Comparison of ENCODE assay signal across 16 mouse cellular contexts in genomic region chr3:76739221-76739620, GRCm38 (mm10).
"Had no signal": no experiment of that assay in that cellular context is flagged by ENCODE, and none has a peak within 500 bp of the region (broad histone marks: within the 10 kb centered on the region; RNA-seq: fewer than 3 reads in every experiment).

No protein-coding gene starts in this region.

- H3K9me3 ChIP-seq: neural tube, embryonic 13.5 days; neural tube, embryonic 15.5 days; stomach, embryonic 15.5 days had no signal

- DNase-seq: retina, postnatal 1 day; right cerebral cortex, adult 18-20 months; right cerebral cortex, postnatal 14 days; right cerebral cortex, postnatal 25 days; right cerebral cortex, postnatal 4 days; spleen, adult 18-20 months; thymus, adult 18-20 months; thymus, adult 2 months; thymus, postnatal 14 days; thymus, postnatal 25 days; thymus, postnatal 36 days; thymus, postnatal 4 days had no signal

- H3K27ac ChIP-seq: neural tube, embryonic 13.5 days; neural tube, embryonic 15.5 days; stomach, embryonic 15.5 days; stomach, postnatal 0 days had no signal

- H3K36me3 ChIP-seq: neural tube, embryonic 13.5 days; neural tube, embryonic 15.5 days; stomach, embryonic 15.5 days had no signal

- H3K4me3 ChIP-seq: neural tube, embryonic 13.5 days; neural tube, embryonic 15.5 days; stomach, embryonic 15.5 days had no signal

- H3K4me1 ChIP-seq: neural tube, embryonic 13.5 days; neural tube, embryonic 15.5 days; stomach, embryonic 15.5 days had no signal

- H3K27me3 ChIP-seq: neural tube, embryonic 13.5 days; neural tube, embryonic 15.5 days; stomach, embryonic 15.5 days had no signal
